Comparison of ENCODE assay signal across 27 mouse cellular contexts in the genomic region with DNA sequence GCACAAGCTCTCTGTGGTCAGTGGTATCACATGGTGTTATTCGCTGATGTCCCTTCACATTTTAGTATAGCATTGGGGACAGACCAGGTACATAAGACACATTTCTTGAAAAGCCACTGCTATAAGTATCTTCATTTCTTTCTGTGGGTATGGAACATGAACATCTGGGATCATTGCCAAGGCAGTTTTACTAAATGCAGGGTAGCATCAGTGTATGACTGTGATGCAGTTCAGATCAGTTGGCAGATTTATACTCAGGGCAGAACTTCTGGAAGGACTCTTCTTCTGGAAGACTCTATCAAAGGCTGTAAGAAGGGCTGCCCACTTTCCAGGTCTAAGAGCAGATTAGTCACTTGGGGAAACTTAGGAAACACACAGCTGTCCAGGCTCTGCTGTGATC.
DNase-seq lines count a peak whose midpoint lies in the region; ATAC-seq and TF ChIP-seq lines count a peak whose summit lies in the region.
"Had no signal": no experiment of that assay in that cellular context is flagged by ENCODE, and none has a peak within 500 bp of the region (broad histone marks: within the 10 kb centered on the region; RNA-seq: fewer than 3 reads in every experiment).

No protein-coding gene starts in this region.

- no peak overlapping the region for H3K27ac ChIP-seq in embryonic facial prominence, embryonic 14.5 days (replicated peaks; ENCODE audit: low read depth, low read length)
- H3K27ac ChIP-seq in embryonic facial prominence, embryonic 10.5 days (replicated peaks) = no peak overlapping the region
- no peak overlapping the region for H3K27ac ChIP-seq in hindbrain, embryonic 16.5 days (ENCODE audit: low read depth, low read length)
- H3K27ac ChIP-seq: embryonic facial prominence, embryonic 12.5 days; embryonic facial prominence, embryonic 15.5 days; forebrain, embryonic 13.5 days; forebrain, embryonic 15.5 days had no signal

- no peak for TF ChIP-seq CTCF in brain, embryonic 14.5 days (IDR thresholded peaks at IDR 0.05; ENCODE audit: borderline replicate concordance, extremely low read depth, insufficient read depth, insufficient read length)

- H3K27me3 ChIP-seq in embryonic facial prominence, embryonic 14.5 days (replicated peaks; ENCODE audit: control insufficient read depth, insufficient read depth, low read length) = no peaks in the 10 kb centered on the region
- H3K27me3 ChIP-seq in embryonic facial prominence, embryonic 10.5 days (replicated peaks; ENCODE audit: low read depth, poor library complexity, severe bottlenecking) = no peaks in the 10 kb centered on the region
- no peaks in the 10 kb centered on the region for H3K27me3 ChIP-seq in hindbrain, embryonic 16.5 days (replicated peaks; ENCODE audit: control insufficient read depth, insufficient read depth, low read length)
- H3K27me3 ChIP-seq: CH12.LX; embryonic facial prominence, embryonic 12.5 days; embryonic facial prominence, embryonic 15.5 days; forebrain, embryonic 13.5 days; forebrain, embryonic 15.5 days had no signal

- ATAC-seq in embryonic facial prominence, embryonic 14.5 days (ENCODE audit: low read depth) = no peak
- peak; percentile 62 for ATAC-seq in frontal cortex, adult (ENCODE audit: low TSS enrichment)
- no peak for ATAC-seq in hindbrain, embryonic 16.5 days
- ATAC-seq in megakaryocyte progenitor cell, adult 5-6 weeks (replicated peaks; ENCODE audit: poor library complexity) = no peak
- ATAC-seq: CD4-positive, CD25-positive, alpha-beta regulatory T cell, adult 4 months; forebrain, embryonic 13.5 days; forebrain, embryonic 15.5 days had no signal

- no peak overlapping the region for H3K4me3 ChIP-seq in embryonic facial prominence, embryonic 14.5 days (ENCODE audit: low read depth, low read length)
- no peak overlapping the region for H3K4me3 ChIP-seq in embryonic facial prominence, embryonic 10.5 days
- H3K4me3 ChIP-seq in hindbrain, embryonic 16.5 days (ENCODE audit: low read length) = no peak overlapping the region
- H3K4me3 ChIP-seq: embryonic facial prominence, embryonic 12.5 days; embryonic facial prominence, embryonic 15.5 days; erythroblast, embryonic 14.5 days; forebrain, embryonic 13.5 days; forebrain, embryonic 15.5 days had no signal

- H3K4me1 ChIP-seq in embryonic facial prominence, embryonic 14.5 days (ENCODE audit: control insufficient read depth, insufficient read depth, low read length) = peaks cover 2% of the 10 kb centered on the region; the same call in 1 of the 2 replicates
- H3K4me1 ChIP-seq in embryonic facial prominence, embryonic 10.5 days = 0 out of 2 replicates have a peak, but pooled peaks cover 7% of the 10 kb centered on the region
- H3K4me1 ChIP-seq in hindbrain, embryonic 16.5 days (ENCODE audit: control insufficient read depth, insufficient read depth, low read depth, low read length) = no peaks in the 10 kb centered on the region
- H3K4me1 ChIP-seq: forebrain, embryonic 13.5 days; forebrain, embryonic 15.5 days had no signal

- H3K9me3 ChIP-seq in embryonic facial prominence, embryonic 14.5 days (ENCODE audit: control insufficient read depth, low read length) = no peaks in the 10 kb centered on the region
- H3K9me3 ChIP-seq in embryonic facial prominence, embryonic 10.5 days = no peaks in the 10 kb centered on the region
- H3K9me3 ChIP-seq in hindbrain, embryonic 16.5 days (ENCODE audit: control insufficient read depth, low read length) = no peaks in the 10 kb centered on the region
- H3K9me3 ChIP-seq: embryonic facial prominence, embryonic 12.5 days; embryonic facial prominence, embryonic 15.5 days; forebrain, embryonic 13.5 days; forebrain, embryonic 15.5 days; G1E had no signal

- peak; percentile 35 for DNase-seq in embryonic facial prominence, embryonic 14.5 days (ENCODE audit: low spot score)
- DNase-seq in embryonic facial prominence, embryonic 10.5 days (ENCODE audit: low spot score) = no peak
- no peak for DNase-seq in frontal cortex, postnatal 25 days (ENCODE audit: low spot score in 2 of 2)
- DNase-seq in NIH3T3 (ENCODE audit: low read depth) = peak; percentile 5
- peak; percentile 28 for DNase-seq in brain, embryonic 14.5 days (ENCODE audit: low read depth)
- DNase-seq: adrenal gland, adult 2 months; adrenal gland, postnatal 10 days; adrenal gland, postnatal 25 days; B cell, adult 2 months; cerebellum, adult 11 months; cerebellum, adult 18-20 months; cerebellum, adult 8-10 months; cerebellum, adult 9-11 months; cerebellum, postnatal 14 days; cerebellum, postnatal 36 days; embryo, embryonic 11 days had no signal

- TF ChIP-seq POLR2A in brain, embryonic 14.5 days (IDR thresholded peaks at IDR 0.05; ENCODE audit: borderline replicate concordance, extremely low read depth, insufficient read depth, insufficient read length, poor library complexity, severe bottlenecking) = no peak

- no peak overlapping the region for H3K4me2 ChIP-seq in embryonic facial prominence, embryonic 14.5 days (ENCODE audit: low read depth, low read length)
- no peak overlapping the region for H3K4me2 ChIP-seq in hindbrain, embryonic 16.5 days (ENCODE audit: low read length)
- H3K4me2 ChIP-seq: embryonic facial prominence, embryonic 12.5 days; embryonic facial prominence, embryonic 15.5 days; forebrain, embryonic 13.5 days; forebrain, embryonic 15.5 days had no signal

- H3K9ac ChIP-seq in embryonic facial prominence, embryonic 14.5 days (ENCODE audit: low read depth, low read length) = no peak overlapping the region
- no peak overlapping the region for H3K9ac ChIP-seq in hindbrain, embryonic 16.5 days (ENCODE audit: low read depth, low read length)
- H3K9ac ChIP-seq: embryonic facial prominence, embryonic 12.5 days; embryonic facial prominence, embryonic 15.5 days; forebrain, embryonic 13.5 days; forebrain, embryonic 15.5 days had no signal

- 92% methylated on average over 1 of the region's 1 CpGs for WGBS in embryonic facial prominence, embryonic 14.5 days
- WGBS in embryonic facial prominence, embryonic 10.5 days = 96% methylated on average over 1 of the region's 1 CpGs
- WGBS in hindbrain, embryonic 16.5 days = 96% methylated on average over 1 of the region's 1 CpGs

- no peaks in the 10 kb centered on the region for H3K36me3 ChIP-seq in embryonic facial prominence, embryonic 14.5 days (ENCODE audit: control insufficient read depth, insufficient read depth, low read length)
- H3K36me3 ChIP-seq in embryonic facial prominence, embryonic 10.5 days (replicated peaks) = no peaks in the 10 kb centered on the region
- H3K36me3 ChIP-seq in hindbrain, embryonic 16.5 days (ENCODE audit: control insufficient read depth, insufficient read depth, low read length) = no peaks in the 10 kb centered on the region
- H3K36me3 ChIP-seq: embryonic facial prominence, embryonic 12.5 days; embryonic facial prominence, embryonic 15.5 days; forebrain, embryonic 15.5 days; G1E had no signal

Comparison
In these comparisons a context has a peak if more than half of its experiments do, and no peak if none do; other contexts are left out.
1. DNase-seq: peak in embryonic facial prominence, embryonic 14.5 days (single experiment), NIH3T3 (single experiment) and brain, embryonic 14.5 days (single experiment); none in embryonic facial prominence, embryonic 10.5 days (single experiment) and frontal cortex, postnatal 25 days (0 of 2).